Mouse (Mus musculus) G1E (cell line): ENCODE measurements at regions not wholly inside any gene's neighbourhood (a gene's known extent, or its start where the extent isn't known, plus 50 kb on each side); places are given as distances from the start of the nearest gene placed in this dataset.

ENCODE experiments used
- ATAC-seq: 2 replicates; pipeline ENCODE4 v1.8.0; 2016; ENCODE audit warnings: mild to moderate bottlenecking; ENCODE audit not compliant: insufficient number of reproducible peaks, poor library complexity, low FRiP score, severe bottlenecking; ENCODE audit errors: extremely low read depth
- DNase-seq: peaks from one replicate; pipeline ENCODE4 v3.0.0; 2012; ENCODE audit warnings: low spot score
- H3K27me3 ChIP-seq: 2 replicates; pipeline ENCODE4 v1.6.1; 2012; ENCODE audit warnings: mild to moderate bottlenecking, low read length, inconsistent platforms; ENCODE audit not compliant: insufficient read depth
- H3K36me3 ChIP-seq: replicated peaks from 2 replicates; pipeline ENCODE3; 2012; ENCODE audit warnings: mild to moderate bottlenecking, inconsistent platforms
- H3K4me1 ChIP-seq: 2 replicates; pipeline ENCODE4 v1.6.1; 2012; ENCODE audit warnings: low read depth, low read length, inconsistent platforms, mixed read lengths; ENCODE audit not compliant: insufficient read depth
- H3K4me3 ChIP-seq: 2 replicates; pipeline ENCODE4 v1.5.1; 2012; ENCODE audit warnings: low read depth, mild to moderate bottlenecking, inconsistent platforms, low read length, moderate library complexity, mixed read lengths
- H3K9me3 ChIP-seq: replicated peaks from 2 replicates; pipeline ENCODE4 v1.6.1; 2012; ENCODE audit warnings: inconsistent platforms
- CTCF ChIP-seq: IDR thresholded peaks from 2 replicates; pipeline ENCODE4 v1.5.1; 2012; ENCODE audit warnings: low read depth, low read length, inconsistent platforms, mixed read lengths
- GATA1 ChIP-seq: IDR thresholded peaks from 2 replicates; pipeline ENCODE4 v1.6.1; 2012; ENCODE audit warnings: borderline replicate concordance, low read length, inconsistent platforms, mixed read lengths
- GATA2 ChIP-seq: IDR thresholded peaks from 2 replicates; pipeline ENCODE4 v1.6.1; 2012; ENCODE audit warnings: low read depth, low read length, inconsistent platforms, borderline replicate concordance
- POLR2AphosphoS5 ChIP-seq: IDR thresholded peaks from 2 replicates; pipeline ENCODE4 v1.6.1; 2012; ENCODE audit warnings: low read depth, low read length, inconsistent platforms; ENCODE audit not compliant: insufficient replicate concordance
- TAL1 ChIP-seq: conservative IDR thresholded peaks from 2 replicates; pipeline ENCODE4 v1.6.1; 2012; ENCODE audit warnings: low read depth, low read length, inconsistent platforms, mixed read lengths

DNA sequence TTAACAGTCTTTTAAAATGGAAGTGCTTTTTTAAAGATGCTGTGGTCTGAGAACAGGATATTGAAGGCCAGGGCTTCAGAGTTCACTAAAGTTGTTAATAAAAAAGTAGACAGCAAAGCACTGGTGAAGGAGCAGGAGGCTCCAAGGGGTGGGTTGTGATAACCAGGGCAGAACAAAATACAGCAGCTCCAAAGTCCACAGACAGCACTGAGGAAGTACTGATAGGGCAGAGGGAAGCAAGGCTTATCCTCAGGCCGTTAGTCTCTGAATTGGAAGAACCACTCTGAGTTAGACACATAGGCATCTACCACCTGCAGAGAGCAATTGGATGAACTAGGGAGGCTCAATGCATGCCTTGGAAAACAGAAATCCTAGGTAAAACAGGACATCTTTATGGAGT, 62.1 kb downstream of the P2ry1 start:
- TF ChIP-seq CTCF (no peak), TAL1 (no peak), GATA1 (no peak), GATA2 (no peak), POLR2AphosphoS5 (no peak)
- no peaks in the 10 kb centered on the region for H3K4me1 ChIP-seq
- no peak overlapping the region for H3K4me3 ChIP-seq
- no peaks in the 10 kb centered on the region for H3K9me3 ChIP-seq
- no peaks in the 10 kb centered on the region for H3K27me3 ChIP-seq
- DNase-seq (no peak), ATAC-seq (no peak)
- H3K36me3 ChIP-seq = no peaks in the 10 kb centered on the region

- H3K4me1 ChIP-seq = no peaks in the 10 kb centered on the region
- no peaks in the 10 kb centered on the region for H3K9me3 ChIP-seq
- ATAC-seq (no peak), DNase-seq (no peak)
- no peak overlapping the region for H3K4me3 ChIP-seq
- no peaks in the 10 kb centered on the region for H3K27me3 ChIP-seq
- H3K36me3 ChIP-seq = no peaks in the 10 kb centered on the region
- no peak for TF ChIP-seq CTCF
- no peak for TF ChIP-seq GATA1
- TF ChIP-seq GATA2 = no peak
- no peak for TF ChIP-seq POLR2AphosphoS5
- TF ChIP-seq TAL1 = no peak
Measured at GRCm38 (mm10) chr3:61067067-61067466, 64.5 kb downstream of the P2ry1 start.

DNA sequence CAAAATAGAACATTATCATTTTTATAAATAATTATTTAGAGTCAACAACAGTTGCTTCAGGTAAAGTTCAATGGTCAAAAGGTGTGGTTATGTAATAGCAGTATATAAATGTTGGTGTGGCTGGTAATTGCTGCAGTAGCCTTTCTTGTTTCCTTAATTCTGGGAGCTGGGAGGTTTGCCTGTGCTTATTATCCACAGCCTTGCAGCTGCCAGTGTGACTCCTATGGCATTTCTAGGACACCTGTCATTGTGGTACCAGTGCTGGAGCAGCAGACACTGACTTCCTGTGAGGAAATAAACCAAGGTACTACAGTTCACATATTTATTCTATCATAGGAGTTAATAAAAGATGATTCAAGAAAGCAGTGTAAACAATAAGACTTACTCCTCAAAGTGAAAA, 65.6 kb downstream of the P2ry1 start:
- no peaks in the 10 kb centered on the region for H3K4me1 ChIP-seq
- no peaks in the 10 kb centered on the region for H3K9me3 ChIP-seq
- no peaks in the 10 kb centered on the region for H3K27me3 ChIP-seq
- ATAC-seq (no peak), DNase-seq (no peak)
- TF ChIP-seq GATA1 (no peak), TAL1 (no peak), GATA2 (no peak), CTCF (no peak), POLR2AphosphoS5 (no peak)
- no peaks in the 10 kb centered on the region for H3K36me3 ChIP-seq
- no peak overlapping the region for H3K4me3 ChIP-seq

- ATAC-seq (no peak), DNase-seq (no peak)
- Histone ChIP-seq H3K4me3 (no peak overlapping the region), H3K36me3 (no peaks in the 10 kb centered on the region), H3K4me1 (peaks cover 4% of the 10 kb centered on the region; the same call in 1 of the 2 replicates), H3K27me3 (no peaks in the 10 kb centered on the region), H3K9me3 (no peaks in the 10 kb centered on the region)
- TF ChIP-seq POLR2AphosphoS5 = no peak
Measured at GRCm38 (mm10) chr3:61071041-61071440, 68.4 kb downstream of the P2ry1 start.

DNA sequence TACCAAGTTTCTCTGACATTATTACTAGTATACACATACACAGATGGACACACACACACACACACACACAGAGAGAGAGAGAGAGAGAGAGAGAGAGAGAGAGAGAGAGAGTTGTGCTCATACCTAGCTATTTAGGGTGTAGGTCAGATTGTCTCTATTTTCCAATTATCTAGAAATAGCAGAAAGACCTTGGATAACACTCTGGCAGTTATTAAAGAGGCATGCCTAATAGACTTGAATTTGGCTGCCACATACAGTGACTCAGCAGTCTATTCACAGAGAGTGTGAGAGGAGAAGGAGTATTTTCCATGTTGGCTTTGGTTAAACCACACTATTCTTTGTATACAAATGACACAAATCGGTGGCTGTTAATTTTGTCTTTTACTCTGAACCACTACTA, 69.7 kb downstream of the P2ry1 start:
- Histone ChIP-seq H3K27me3 (no peaks in the 10 kb centered on the region), H3K4me3 (no peak overlapping the region), H3K4me1 (peaks cover 5% of the 10 kb centered on the region; the same call in 1 of the 2 replicates), H3K36me3 (no peaks in the 10 kb centered on the region), H3K9me3 (no peaks in the 10 kb centered on the region)
- no peak for TF ChIP-seq GATA2
- TF ChIP-seq CTCF = no peak
- TF ChIP-seq TAL1 = no peak
- no peak for TF ChIP-seq POLR2AphosphoS5
- TF ChIP-seq GATA1 = no peak
- no peak for DNase-seq
- ATAC-seq = no peak

- H3K36me3 ChIP-seq = no peaks in the 10 kb centered on the region
- H3K4me3 ChIP-seq = no peak overlapping the region
- H3K27me3 ChIP-seq = no peaks in the 10 kb centered on the region
- no peak for ATAC-seq
- peaks cover 5% of the 10 kb centered on the region; the same call in 1 of the 2 replicates for H3K4me1 ChIP-seq
- TF ChIP-seq TAL1 (no peak), GATA2 (no peak), POLR2AphosphoS5 (no peak), GATA1 (no peak), CTCF (no peak)
- no peaks in the 10 kb centered on the region for H3K9me3 ChIP-seq
- DNase-seq = no peak
Measured at GRCm38 (mm10) chr3:61073103-61073502, 70.5 kb downstream of the P2ry1 start.

- TF ChIP-seq CTCF (no peak), POLR2AphosphoS5 (no peak), TAL1 (no peak), GATA2 (no peak), GATA1 (no peak)
- H3K4me3 ChIP-seq = no peak overlapping the region
- no peaks in the 10 kb centered on the region for H3K27me3 ChIP-seq
- no peaks in the 10 kb centered on the region for H3K36me3 ChIP-seq
- H3K4me1 ChIP-seq = peaks cover 5% of the 10 kb centered on the region; the same call in 1 of the 2 replicates
- no peak for DNase-seq
- H3K9me3 ChIP-seq = no peaks in the 10 kb centered on the region
- ATAC-seq = no peak
Measured at GRCm38 (mm10) chr3:61073806-61074205, 71.2 kb downstream of the P2ry1 start.
